Mouse (Mus musculus): ENCODE measurements around the gene Nrd1. TPM values are rescaled to one million over a fixed set of nuclear protein-coding genes. Genes with fewer than 3 reads are reported as not detected.

Gene Nrd1
- polyA plus RNA-seq, 1 experiment from 2014 or later = 45.6 TPM

- no peak for ATAC-seq
- Histone ChIP-seq H3K9ac (ENCODE audit: low read length) (no peak overlapping the region), H3K4me2 (ENCODE audit: low read length) (no peak overlapping the region), H3K27me3 (replicated peaks; ENCODE audit: control insufficient read depth, insufficient read depth, low read length) (no peaks in the 10 kb centered on the region), H3K27ac (ENCODE audit: low read depth, low read length) (no peak overlapping the region), H3K4me3 (ENCODE audit: low read depth, low read length) (no peak overlapping the region), H3K9me3 (replicated peaks; ENCODE audit: control insufficient read depth, low read length) (no peaks in the 10 kb centered on the region), H3K36me3 (ENCODE audit: control insufficient read depth, insufficient read depth, low read length) (peaks cover 26% of the 10 kb centered on the region), H3K4me1 (ENCODE audit: control insufficient read depth, insufficient read depth, low read length) (no peaks in the 10 kb centered on the region)
- WGBS = 95% methylated on average over 4 of the region's 4 CpGs
- DNase-seq (ENCODE audit: low spot score) = no peak
Measured at GRCm38 (mm10) chr4:109014091-109014490, 13.6 kb downstream of the Nrd1 start.

DNA sequence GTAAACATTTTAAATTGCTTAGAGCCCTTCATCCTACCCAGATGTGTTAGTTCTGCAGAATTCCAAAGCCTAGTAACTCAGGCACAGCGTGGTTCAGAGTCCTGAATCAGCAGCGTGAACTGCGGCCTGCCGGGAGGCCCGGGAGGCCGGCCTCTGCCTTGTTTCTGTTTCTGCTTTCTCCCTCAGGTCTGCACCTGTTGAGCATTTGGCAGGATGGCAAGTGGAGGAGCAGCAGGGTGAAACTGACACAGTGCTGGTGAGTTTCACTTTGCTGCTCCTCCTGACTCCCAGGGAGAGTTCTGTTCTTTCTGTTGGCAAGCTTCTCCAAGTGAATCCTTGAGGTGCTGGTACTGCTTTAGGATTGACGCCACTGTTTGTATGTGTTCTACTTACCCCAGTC is 17.0 kb downstream of the Nrd1 start:
- ATAC-seq (no peak), DNase-seq (ENCODE audit: low spot score) (no peak)
- Histone ChIP-seq H3K9ac (ENCODE audit: low read length) (no peak overlapping the region), H3K27me3 (replicated peaks; ENCODE audit: control insufficient read depth, insufficient read depth, low read length) (no peaks in the 10 kb centered on the region), H3K9me3 (replicated peaks; ENCODE audit: control insufficient read depth, low read length) (no peaks in the 10 kb centered on the region), H3K36me3 (ENCODE audit: control insufficient read depth, insufficient read depth, low read length) (peaks cover 38% of the 10 kb centered on the region), H3K4me3 (ENCODE audit: low read depth, low read length) (no peak overlapping the region), H3K27ac (ENCODE audit: low read depth, low read length) (no peak overlapping the region), H3K4me2 (ENCODE audit: low read length) (no peak overlapping the region), H3K4me1 (ENCODE audit: control insufficient read depth, insufficient read depth, low read length) (no peaks in the 10 kb centered on the region)
- WGBS = 77% methylated on average over 7 of the region's 7 CpGs

GRCm38 (mm10) chr4:109019301-109019700 is 18.8 kb downstream of the Nrd1 start:
- ATAC-seq (no peak), DNase-seq (ENCODE audit: low spot score) (no peak)
- H3K27me3 ChIP-seq (replicated peaks; ENCODE audit: control insufficient read depth, insufficient read depth, low read length) = no peaks in the 10 kb centered on the region
- 61% methylated on average over 4 of the region's 4 CpGs for WGBS
- peaks cover 41% of the 10 kb centered on the region for H3K36me3 ChIP-seq (ENCODE audit: control insufficient read depth, insufficient read depth, low read length)
- no peaks in the 10 kb centered on the region for H3K4me1 ChIP-seq (ENCODE audit: control insufficient read depth, insufficient read depth, low read length)
- no peak overlapping the region for H3K4me2 ChIP-seq (ENCODE audit: low read length)
- H3K9me3 ChIP-seq (replicated peaks; ENCODE audit: control insufficient read depth, low read length) = no peaks in the 10 kb centered on the region
- H3K4me3 ChIP-seq (ENCODE audit: low read depth, low read length) = no peak overlapping the region
- no peak overlapping the region for H3K9ac ChIP-seq (ENCODE audit: low read length)
- no peak overlapping the region for H3K27ac ChIP-seq (ENCODE audit: low read depth, low read length)

GRCm38 (mm10) chr4:109021976-109022375 is 21.5 kb downstream of the Nrd1 start:
- H3K27me3 ChIP-seq (replicated peaks; ENCODE audit: control insufficient read depth, insufficient read depth, low read length) = no peaks in the 10 kb centered on the region
- H3K9me3 ChIP-seq (replicated peaks; ENCODE audit: control insufficient read depth, low read length) = no peaks in the 10 kb centered on the region
- no peak overlapping the region for H3K4me2 ChIP-seq (ENCODE audit: low read length)
- H3K36me3 ChIP-seq (ENCODE audit: control insufficient read depth, insufficient read depth, low read length) = peaks cover 42% of the 10 kb centered on the region
- 79% methylated on average over 1 of the region's 1 CpGs for WGBS
- no peak overlapping the region for H3K27ac ChIP-seq (ENCODE audit: low read depth, low read length)
- no peaks in the 10 kb centered on the region for H3K4me1 ChIP-seq (ENCODE audit: control insufficient read depth, insufficient read depth, low read length)
- no peak overlapping the region for H3K9ac ChIP-seq (ENCODE audit: low read length)
- no peak overlapping the region for H3K4me3 ChIP-seq (ENCODE audit: low read depth, low read length)
- ATAC-seq (no peak), DNase-seq (ENCODE audit: low spot score) (no peak)

DNA sequence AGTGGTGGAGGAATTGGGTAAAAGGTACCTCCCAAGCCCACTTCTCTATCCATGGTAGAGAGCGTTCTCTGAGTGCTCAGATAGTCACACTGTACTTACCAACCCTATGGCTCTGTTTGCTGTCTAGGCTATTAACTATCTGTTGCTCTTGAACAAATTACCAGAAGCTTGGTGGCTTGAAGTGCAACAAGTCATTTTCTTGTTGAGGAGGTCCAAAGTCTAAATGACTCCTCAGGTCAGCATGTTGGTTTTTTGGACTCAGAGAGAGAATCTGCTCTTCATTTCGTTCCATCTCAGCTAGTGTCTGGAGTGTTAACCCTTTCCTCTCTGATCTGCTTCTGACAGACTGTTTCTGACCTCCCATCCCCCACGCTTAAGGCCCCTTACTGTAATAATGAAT is 24.6 kb downstream of the Nrd1 start:
- no peaks in the 10 kb centered on the region for H3K27me3 ChIP-seq (replicated peaks; ENCODE audit: control insufficient read depth, insufficient read depth, low read length)
- H3K9me3 ChIP-seq (replicated peaks; ENCODE audit: control insufficient read depth, low read length) = no peaks in the 10 kb centered on the region
- H3K4me2 ChIP-seq (ENCODE audit: low read length) = no peak overlapping the region
- no peak for ATAC-seq
- H3K9ac ChIP-seq (ENCODE audit: low read length) = no peak overlapping the region
- H3K27ac ChIP-seq (ENCODE audit: low read depth, low read length) = no peak overlapping the region
- no peak for DNase-seq (ENCODE audit: low spot score)
- no peak overlapping the region for H3K4me3 ChIP-seq (ENCODE audit: low read depth, low read length)
- WGBS = 65% methylated on average over 3 of the region's 3 CpGs
- peaks cover 40% of the 10 kb centered on the region for H3K36me3 ChIP-seq (ENCODE audit: control insufficient read depth, insufficient read depth, low read length)
- no peaks in the 10 kb centered on the region for H3K4me1 ChIP-seq (ENCODE audit: control insufficient read depth, insufficient read depth, low read length)

GRCm38 (mm10) chr4:109026543-109026942 is 26.1 kb downstream of the Nrd1 start:
- Histone ChIP-seq H3K9ac (ENCODE audit: low read length) (no peak overlapping the region), H3K4me1 (ENCODE audit: control insufficient read depth, insufficient read depth, low read length) (no peaks in the 10 kb centered on the region), H3K27me3 (replicated peaks; ENCODE audit: control insufficient read depth, insufficient read depth, low read length) (no peaks in the 10 kb centered on the region), H3K27ac (ENCODE audit: low read depth, low read length) (no peak overlapping the region), H3K4me2 (ENCODE audit: low read length) (no peak overlapping the region), H3K36me3 (ENCODE audit: control insufficient read depth, insufficient read depth, low read length) (peaks cover 46% of the 10 kb centered on the region), H3K4me3 (ENCODE audit: low read depth, low read length) (no peak overlapping the region), H3K9me3 (replicated peaks; ENCODE audit: control insufficient read depth, low read length) (no peaks in the 10 kb centered on the region)
- no peak for DNase-seq (ENCODE audit: low spot score)
- ATAC-seq = no peak
- 24% methylated on average over 3 of the region's 3 CpGs for WGBS

DNA sequence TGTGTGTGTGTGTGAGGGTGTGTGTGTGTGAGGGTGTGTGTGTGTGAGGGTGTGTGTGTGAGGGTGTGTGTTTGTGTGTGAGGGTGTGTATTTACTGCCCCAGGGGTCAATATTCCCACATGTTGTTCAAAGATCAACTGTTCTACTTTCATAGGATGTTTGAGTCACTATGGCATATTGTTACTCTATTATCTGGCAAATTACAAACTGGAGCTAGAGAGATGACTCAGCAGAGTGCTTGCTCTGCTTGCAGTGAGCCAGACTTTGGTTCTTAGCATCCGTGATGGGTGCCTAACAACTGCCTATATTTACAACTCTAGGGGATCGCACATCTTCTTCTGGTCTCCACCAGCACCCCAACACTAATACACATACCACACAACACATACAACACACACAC is 29.4 kb downstream of the Nrd1 start:
- no peaks in the 10 kb centered on the region for H3K9me3 ChIP-seq (replicated peaks; ENCODE audit: control insufficient read depth, low read length)

DNA sequence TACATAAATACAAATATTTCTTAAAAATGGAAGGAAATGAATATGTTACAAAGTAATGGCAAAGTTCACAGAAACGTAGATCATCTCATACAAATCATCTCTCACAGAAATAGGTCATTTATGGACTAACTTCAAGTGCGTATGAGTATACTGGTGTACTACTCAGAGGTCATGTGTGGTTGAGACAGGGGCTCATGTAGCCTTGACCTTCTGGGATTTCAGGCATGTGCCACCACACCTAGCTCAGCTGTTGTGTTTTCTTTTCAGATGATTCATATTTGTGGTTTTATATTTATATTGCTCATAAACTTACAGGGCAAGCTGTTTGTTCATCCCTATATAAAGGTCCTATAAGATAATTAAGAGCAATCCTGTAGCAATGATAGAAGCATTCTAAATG is 29.8 kb downstream of the Nrd1 start:
- no peak overlapping the region for H3K27ac ChIP-seq (ENCODE audit: low read depth, low read length)
- peaks cover 57% of the 10 kb centered on the region for H3K36me3 ChIP-seq (ENCODE audit: control insufficient read depth, insufficient read depth, low read length)
- DNase-seq (ENCODE audit: low spot score) = no peak
- no peaks in the 10 kb centered on the region for H3K9me3 ChIP-seq (replicated peaks; ENCODE audit: control insufficient read depth, low read length)
- H3K4me1 ChIP-seq (ENCODE audit: control insufficient read depth, insufficient read depth, low read length) = no peaks in the 10 kb centered on the region
- H3K27me3 ChIP-seq (replicated peaks; ENCODE audit: control insufficient read depth, insufficient read depth, low read length) = no peaks in the 10 kb centered on the region
- H3K9ac ChIP-seq (ENCODE audit: low read length) = no peak overlapping the region
- 95% methylated on average over 2 of the region's 2 CpGs for WGBS
- no peak overlapping the region for H3K4me3 ChIP-seq (ENCODE audit: low read depth, low read length)
- no peak for ATAC-seq
- no peak overlapping the region for H3K4me2 ChIP-seq (ENCODE audit: low read length)

More for the DNA sequence above, 29.4 kb downstream of the Nrd1 start:
- Histone ChIP-seq H3K9ac (ENCODE audit: low read length) (no peak overlapping the region), H3K4me1 (ENCODE audit: control insufficient read depth, insufficient read depth, low read length) (no peaks in the 10 kb centered on the region), H3K27ac (ENCODE audit: low read depth, low read length) (no peak overlapping the region), H3K27me3 (replicated peaks; ENCODE audit: control insufficient read depth, insufficient read depth, low read length) (no peaks in the 10 kb centered on the region), H3K36me3 (ENCODE audit: control insufficient read depth, insufficient read depth, low read length) (peaks cover 59% of the 10 kb centered on the region), H3K4me2 (ENCODE audit: low read length) (no peak overlapping the region), H3K4me3 (ENCODE audit: low read depth, low read length) (no peak overlapping the region)
- DNase-seq (ENCODE audit: low spot score) (no peak), ATAC-seq (no peak)
- WGBS = 93% methylated on average over 2 of the region's 2 CpGs

DNA sequence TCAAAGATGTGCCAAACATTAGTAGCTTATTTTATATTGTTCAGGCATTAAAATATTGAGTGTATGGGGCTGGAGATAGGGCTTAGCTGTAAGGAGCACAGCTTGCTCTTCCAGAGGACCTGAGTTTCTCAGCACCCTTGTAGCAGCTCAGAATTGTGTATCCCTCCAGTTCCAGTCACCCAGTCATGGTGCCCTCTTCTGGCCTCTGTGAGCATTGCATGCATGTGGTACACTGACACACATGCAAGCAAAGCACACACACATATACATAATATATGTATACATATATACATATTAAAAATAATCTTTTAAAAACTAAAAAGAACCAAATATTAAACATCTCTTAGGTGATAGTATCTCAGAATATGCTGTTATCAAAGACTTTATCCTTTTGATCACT is 35.9 kb downstream of the Nrd1 start:
- Histone ChIP-seq H3K9me3 (replicated peaks; ENCODE audit: control insufficient read depth, low read length) (no peaks in the 10 kb centered on the region), H3K36me3 (ENCODE audit: control insufficient read depth, insufficient read depth, low read length) (peaks cover 63% of the 10 kb centered on the region), H3K4me3 (ENCODE audit: low read depth, low read length) (no peak overlapping the region), H3K9ac (ENCODE audit: low read length) (no peak overlapping the region), H3K27ac (ENCODE audit: low read depth, low read length) (no peak overlapping the region), H3K4me1 (ENCODE audit: control insufficient read depth, insufficient read depth, low read length) (no peaks in the 10 kb centered on the region), H3K4me2 (ENCODE audit: low read length) (no peak overlapping the region), H3K27me3 (replicated peaks; ENCODE audit: control insufficient read depth, insufficient read depth, low read length) (no peaks in the 10 kb centered on the region)
- ATAC-seq (no peak), DNase-seq (ENCODE audit: low spot score) (peak; percentile 52)

Measured in forebrain, embryonic 14.5 days (tissue).